Mouse (Mus musculus) frontal cortex, postnatal 10 days (tissue): Measurements from ENCODE around the gene Cacna2d1.

Experiments used
- DNase-seq, 2 experiments: peaks; one replicate each; pipeline ENCODE4 v3.0.0; 2022; ENCODE audit warnings: low spot score in 2 of 2, mixed read lengths in 1 of 2

Gene Cacna2d1

DNA sequence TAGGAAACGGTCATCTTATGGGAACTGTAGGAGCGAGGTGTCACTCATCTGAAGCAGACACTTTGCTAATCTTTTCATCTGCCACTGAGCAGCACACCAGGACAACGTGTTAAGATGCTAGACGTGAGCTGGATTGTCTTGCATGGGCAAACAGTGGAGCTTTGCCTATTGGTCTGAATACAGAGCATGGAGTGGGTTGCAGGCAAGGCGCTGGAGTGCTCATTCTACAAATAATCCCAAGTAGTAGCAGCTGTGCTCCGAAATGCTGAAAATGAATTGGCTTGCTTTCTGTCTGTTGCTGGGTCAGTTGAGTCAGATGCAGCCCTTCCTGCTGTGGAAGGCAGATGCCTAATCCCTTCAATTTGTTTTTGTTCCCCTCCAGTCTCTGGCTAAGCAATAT is 330.9 kb downstream of the Cacna2d1 start:
- DNase-seq = no peak

DNA sequence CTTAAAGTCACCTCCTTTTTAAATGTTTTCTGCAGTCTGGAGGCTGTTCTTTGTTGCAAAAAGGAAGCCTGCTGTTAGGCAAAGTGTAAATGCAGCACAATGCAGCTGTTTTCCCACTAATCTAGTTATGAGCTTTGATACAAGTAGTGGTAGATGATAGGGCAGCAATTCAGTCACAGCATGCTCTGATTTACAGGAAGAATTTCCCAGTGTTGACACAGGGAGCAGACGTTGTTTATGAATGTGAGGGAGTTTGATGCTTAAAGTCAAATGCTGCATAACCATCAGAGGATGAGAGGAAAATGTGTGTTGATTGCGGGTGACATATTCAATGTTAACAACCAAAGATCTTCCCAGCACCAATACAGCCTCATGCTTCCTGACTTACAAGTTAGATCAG is 342.6 kb downstream of the Cacna2d1 start:
- DNase-seq = no peak

DNA sequence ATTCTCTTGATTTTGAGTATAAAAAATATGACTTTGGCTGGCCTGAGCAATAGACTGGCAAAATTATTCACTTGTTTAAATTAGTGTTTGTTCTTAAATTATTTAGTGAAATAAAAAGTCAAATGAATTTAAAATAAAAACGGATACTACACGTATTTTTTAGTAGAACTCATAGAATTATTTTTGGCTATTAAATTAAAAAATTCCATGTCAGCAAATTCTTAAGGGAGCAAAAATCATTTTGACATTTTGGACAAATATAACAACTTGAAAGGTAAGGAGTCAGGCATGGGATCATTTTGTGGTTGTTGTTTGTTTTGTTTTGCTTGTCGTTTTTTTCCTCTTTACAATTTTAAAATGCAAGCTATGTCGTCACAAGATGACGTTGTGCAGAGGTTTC is 346.7 kb downstream of the Cacna2d1 start:
- no peak for DNase-seq

GRCm38 (mm10) chr5:16293223-16293622 is 358.7 kb downstream of the Cacna2d1 start:
- no peak for DNase-seq

- no peak for DNase-seq
These were observed 359.3 kb downstream of the Cacna2d1 start for GRCm38 (mm10) chr5:16293825-16294224.

GRCm38 (mm10) chr5:16294708-16295107 is 360.2 kb downstream of the Cacna2d1 start:
- DNase-seq = no peak

DNA sequence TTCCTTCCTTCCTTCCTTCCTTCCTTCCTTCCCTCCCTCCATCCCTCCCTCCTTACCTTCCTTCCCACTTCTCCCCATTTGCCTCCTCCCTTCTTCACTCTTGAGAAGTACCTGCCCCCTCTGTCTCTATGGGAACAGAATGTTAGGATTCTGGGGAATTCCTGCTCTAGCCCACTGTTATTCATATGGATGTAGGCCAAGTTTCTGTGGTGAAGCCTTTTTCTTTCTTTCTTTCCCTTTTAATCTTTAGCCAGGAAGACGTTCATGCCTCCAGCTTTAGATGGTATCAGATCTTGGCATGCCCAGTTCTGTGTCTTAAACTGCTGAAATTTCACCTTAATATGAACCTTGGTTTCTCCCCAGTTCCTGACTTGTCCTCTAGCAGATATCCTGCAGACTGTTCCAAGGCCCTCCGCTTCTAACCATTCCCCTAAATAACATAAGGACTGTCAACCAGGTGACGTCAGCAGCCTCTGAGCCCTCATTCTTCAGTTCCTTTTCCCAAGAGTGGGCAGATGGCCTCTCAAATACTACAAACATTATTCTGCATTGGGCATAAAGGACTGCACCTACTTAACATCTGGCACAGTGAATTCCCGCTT is 362.8 kb downstream of the Cacna2d1 start:
- no peak for DNase-seq

GRCm38 (mm10) chr5:16299631-16300030 is 365.1 kb downstream of the Cacna2d1 start:
- no peak for DNase-seq

- peak; percentile 22 to 63 for DNase-seq
These were observed 374.9 kb downstream of the Cacna2d1 start for GRCm38 (mm10) chr5:16309168-16310006.

GRCm38 (mm10) chr5:16314242-16314641 is 379.8 kb downstream of the Cacna2d1 start:
- no peak for DNase-seq

- DNase-seq = no peak
These were observed 381.5 kb downstream of the Cacna2d1 start for GRCm38 (mm10) chr5:16315983-16316390.

- no peak for DNase-seq
These were observed 383.3 kb downstream of the Cacna2d1 start for GRCm38 (mm10) chr5:16317680-16318242.

- no peak for DNase-seq
These were observed 392.1 kb downstream of the Cacna2d1 start for GRCm38 (mm10) chr5:16326610-16327009.

GRCm38 (mm10) chr5:16345393-16345792 is 410.9 kb downstream of the Cacna2d1 start:
- DNase-seq = no peak

DNA sequence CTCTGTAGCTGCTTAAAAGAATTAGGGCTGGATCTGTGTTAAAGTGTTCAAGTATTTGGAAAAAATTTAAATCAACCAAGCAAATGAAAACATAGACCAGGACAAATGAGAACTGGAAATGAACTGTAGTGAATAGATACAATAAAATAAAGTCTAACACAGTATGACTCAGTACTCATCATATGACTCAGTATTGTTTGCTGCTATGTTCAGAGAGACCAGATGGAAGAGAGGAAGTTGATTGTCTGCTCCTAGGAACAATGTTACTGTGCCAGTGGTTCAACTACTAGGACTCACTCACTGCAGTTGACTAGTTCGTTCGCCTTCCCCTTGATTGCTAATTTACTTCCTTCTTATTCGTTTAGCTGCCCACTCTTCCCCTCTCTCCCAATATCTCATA is 421.3 kb downstream of the Cacna2d1 start:
- DNase-seq = no peak

GRCm38 (mm10) chr5:16357709-16358108 is 423.2 kb downstream of the Cacna2d1 start:
- DNase-seq = no peak

DNA sequence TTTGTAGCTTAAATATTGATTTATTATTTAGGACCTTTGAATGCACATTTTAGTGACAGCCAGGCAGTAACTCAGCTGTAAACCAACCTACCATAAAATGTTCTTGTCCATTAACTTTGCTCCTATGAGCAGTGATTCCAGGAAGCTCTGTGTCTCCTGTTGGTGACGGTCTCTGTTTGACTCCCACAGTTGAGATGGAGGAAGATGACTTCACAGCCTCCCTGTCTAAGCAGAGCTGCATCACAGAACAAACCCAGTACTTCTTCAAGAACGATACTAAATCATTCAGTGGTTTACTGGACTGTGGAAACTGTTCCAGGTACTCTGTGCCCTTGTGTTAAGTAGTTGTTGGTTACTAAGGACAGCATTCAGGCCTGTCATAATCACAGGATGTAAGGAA is 427.6 kb downstream of the Cacna2d1 start:
- DNase-seq = no peak

DNA sequence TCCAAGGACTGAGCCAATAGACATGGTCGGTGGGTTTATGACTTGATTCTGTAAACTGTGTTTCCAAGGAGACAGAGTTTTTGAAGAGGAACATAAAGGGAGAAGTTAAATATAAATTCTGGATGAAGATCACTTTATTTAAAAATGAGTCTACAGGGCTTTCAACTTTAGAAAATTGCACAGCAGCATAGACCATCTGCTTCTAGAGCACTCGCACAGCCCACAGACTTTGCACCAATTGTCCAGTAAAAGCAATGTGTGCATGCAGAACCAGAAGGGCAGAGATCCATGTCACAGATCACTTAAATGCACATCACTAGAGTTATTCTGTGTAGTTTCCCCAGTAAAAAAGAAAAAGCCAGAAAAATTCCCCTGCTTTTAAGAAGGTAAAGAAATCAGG is 428.7 kb downstream of the Cacna2d1 start:
- DNase-seq = no peak

DNA sequence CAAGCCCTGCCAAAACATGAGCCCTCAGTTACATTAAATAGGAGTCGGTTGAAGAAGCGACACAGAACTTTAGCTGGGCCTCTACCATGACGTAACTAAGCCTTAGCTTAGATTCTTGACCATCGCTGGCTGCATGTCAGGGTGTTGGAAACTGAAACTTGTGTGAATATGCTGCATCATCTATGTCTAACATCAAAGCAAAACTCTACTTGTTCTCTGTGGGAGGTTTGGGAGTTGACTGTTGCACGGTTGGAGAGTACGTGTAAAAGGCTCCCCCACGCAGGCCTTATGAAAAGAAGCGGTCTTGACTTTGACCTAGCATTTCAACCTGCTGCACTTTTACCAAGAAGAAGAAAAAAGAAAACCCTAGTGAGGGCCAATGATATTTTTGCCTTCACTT is 436.2 kb downstream of the Cacna2d1 start:
- no peak for DNase-seq

GRCm38 (mm10) chr5:16373966-16374365 is 439.5 kb downstream of the Cacna2d1 start:
- DNase-seq = no peak

DNA sequence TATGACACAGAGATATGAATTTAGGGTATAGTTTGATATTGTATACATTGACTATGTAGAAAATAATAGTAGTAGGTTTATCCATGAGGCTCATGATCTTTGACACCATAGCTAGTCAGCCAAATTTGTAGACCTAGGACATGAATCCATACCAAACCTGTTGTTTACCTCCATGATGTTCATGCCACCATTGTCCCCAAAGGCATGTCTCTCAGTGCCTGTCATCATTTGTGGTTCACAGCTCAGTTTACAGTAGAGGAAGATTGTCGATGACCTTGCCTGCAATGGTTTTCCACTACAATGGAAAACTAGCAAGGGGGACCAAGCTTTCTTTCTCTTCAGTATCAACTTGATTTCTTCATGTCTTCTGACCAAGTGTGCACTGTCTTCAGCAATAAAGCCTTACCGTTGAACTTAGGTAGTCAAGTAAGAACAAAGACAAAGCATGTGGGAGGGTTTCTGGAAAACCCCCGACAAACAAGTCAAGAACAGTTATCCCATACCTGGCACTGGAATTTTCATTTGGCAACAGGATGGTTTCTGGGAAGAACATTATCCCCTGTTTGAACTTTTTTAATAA is 441.9 kb downstream of the Cacna2d1 start:
- no peak for DNase-seq

- no peak for DNase-seq
These were observed 475.5 kb downstream of the Cacna2d1 start for GRCm38 (mm10) chr5:16410011-16410410.

GRCm38 (mm10) chr5:16414693-16415092 is 480.2 kb downstream of the Cacna2d1 start:
- DNase-seq = no peak
